Mouse (Mus musculus): ENCODE data around the gene Slc6a16.

The Slc6a16 gene

DNA sequence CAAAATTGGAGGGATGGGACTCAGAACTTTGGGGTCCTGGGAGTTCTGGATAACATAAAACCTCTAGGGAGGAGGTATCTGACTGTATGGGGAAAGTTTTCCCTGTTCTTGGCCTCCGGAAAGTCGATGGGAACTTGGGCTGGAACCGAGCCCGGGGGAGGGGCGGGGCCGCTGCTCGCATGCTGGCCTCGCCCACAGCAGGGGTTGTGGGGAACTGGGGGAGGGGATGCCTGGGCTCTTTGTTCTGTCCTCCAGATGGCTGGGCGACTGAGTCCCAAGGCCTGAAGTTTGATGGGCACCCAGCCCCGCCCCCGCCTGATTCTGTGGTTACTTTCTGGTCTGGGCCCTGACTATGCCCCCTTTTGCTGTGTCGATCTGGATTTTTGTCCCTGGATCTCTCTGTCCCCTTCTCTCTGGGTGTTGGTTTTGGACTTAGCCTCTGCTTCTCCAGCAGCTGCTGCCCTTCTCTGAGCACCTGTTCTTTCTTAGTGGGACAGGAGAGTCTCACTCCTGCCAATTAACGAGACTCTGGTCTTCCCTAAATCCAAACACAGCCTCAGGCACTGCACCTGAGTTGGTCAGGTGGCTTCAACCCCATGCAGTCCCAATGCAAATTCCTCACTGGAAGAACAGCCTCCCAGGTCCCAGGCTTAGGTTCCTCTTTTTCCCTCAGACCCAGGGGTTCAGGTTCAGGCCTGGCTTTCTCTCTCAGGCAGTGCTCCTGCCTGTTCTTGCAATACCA, 24.3 kb upstream of the Slc6a16 start:
- DNase-seq (ENCODE audit: low read depth), result no peak

DNA sequence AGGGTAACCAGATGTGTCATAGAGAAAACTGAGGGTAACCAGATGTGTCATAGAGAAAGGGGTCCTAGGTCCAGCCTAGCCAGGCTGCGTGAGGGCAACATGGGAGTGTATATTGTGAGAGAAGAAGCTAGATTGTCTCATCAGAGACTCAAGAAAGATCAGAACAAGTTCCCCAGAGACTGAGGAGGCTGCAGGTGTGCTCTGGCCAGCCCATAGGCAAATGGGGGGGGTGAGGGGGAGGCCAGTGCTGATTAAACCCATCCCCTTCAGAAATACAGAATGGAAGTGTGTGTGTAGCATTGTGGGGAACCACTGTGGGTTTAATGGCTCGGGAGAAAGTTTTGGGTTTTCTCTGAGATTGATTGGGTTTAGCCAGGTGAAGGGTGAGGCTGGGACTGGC, 19.2 kb upstream of the Slc6a16 start:
- DNase-seq (ENCODE audit: low read depth), result no peak

DNA sequence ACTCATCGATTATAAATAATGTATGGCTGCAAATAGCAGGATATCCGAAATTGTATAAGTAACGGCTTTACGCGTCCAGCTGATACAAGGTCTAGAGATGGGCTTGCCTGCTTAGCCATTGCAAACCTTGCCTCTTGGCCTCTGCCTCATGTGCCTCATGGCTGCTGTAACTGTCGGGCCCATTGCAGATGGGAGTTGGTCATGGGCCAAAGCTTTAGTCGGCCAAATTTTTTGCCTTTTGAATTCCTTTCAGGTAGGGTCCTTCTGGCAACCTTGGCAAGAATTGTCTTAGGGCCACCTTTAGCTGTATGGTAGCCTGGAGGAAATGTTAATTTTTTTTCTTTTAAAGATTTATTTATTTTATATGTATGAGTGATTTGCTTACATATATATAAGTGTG, 16.1 kb upstream of the Slc6a16 start:
- no peak for DNase-seq (ENCODE audit: low read depth)

DNA sequence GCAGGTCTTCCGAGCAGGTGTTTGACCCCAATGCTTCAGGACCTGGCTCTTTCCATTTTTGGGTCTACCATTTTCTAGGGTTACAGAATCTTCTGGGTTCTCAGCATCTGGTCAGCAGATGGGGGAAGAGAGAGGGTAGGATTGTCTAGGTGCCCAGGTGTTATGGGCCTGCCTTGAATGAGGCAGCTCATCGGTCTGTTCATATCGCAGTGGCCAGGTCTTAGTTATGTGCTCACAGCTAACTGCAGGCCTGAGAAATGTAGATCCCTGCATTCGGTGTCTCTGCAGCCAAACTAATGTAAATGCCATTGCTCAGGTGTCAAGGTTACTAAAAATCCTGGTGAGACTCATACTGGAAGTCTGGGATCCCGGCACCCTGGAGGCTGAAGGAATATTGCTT, 14.5 kb upstream of the Slc6a16 start:
- no peak for DNase-seq (ENCODE audit: low read depth)

DNA sequence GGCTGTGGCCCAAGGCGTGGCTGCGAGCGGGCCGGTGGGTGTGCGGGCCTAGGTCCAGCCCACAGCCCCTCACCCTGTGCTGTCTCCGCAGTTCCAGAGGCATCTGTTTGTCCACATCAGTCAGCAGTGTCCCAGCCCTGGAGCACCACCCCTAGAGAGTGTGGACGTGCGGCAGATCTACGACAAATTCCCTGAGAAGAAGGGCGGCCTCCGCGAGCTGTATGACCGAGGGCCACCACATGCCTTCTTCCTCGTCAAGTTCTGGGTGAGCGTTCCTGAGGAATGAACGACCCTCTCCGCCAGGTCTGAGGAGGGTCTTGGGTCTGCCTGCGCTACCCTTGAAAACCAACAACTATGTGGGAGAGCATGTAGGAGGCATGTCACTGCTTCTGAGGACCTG, 12.3 kb upstream of the Slc6a16 start:
- DNase-seq (ENCODE audit: low read depth), result no peak

DNA sequence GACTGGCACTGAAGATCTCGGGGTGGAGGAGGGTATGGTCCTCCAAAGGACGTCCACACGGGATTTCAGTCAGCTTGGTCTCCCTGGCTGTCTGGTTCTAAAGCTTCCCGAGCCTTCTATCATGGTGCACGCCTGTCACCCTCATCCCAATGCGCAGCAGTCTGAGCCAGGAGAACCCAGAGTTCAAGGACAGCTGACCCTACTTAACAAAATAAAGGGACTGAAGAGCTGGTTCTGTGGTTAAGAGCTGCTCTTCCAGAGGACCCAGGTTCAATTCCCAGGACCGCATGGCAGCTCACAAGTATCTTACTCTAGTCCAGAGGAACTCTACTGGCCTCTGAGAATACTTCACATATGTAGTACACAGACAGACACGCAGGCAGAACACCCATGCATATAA, 11.8 kb upstream of the Slc6a16 start:
- DNase-seq (ENCODE audit: low read depth), result no peak

DNA sequence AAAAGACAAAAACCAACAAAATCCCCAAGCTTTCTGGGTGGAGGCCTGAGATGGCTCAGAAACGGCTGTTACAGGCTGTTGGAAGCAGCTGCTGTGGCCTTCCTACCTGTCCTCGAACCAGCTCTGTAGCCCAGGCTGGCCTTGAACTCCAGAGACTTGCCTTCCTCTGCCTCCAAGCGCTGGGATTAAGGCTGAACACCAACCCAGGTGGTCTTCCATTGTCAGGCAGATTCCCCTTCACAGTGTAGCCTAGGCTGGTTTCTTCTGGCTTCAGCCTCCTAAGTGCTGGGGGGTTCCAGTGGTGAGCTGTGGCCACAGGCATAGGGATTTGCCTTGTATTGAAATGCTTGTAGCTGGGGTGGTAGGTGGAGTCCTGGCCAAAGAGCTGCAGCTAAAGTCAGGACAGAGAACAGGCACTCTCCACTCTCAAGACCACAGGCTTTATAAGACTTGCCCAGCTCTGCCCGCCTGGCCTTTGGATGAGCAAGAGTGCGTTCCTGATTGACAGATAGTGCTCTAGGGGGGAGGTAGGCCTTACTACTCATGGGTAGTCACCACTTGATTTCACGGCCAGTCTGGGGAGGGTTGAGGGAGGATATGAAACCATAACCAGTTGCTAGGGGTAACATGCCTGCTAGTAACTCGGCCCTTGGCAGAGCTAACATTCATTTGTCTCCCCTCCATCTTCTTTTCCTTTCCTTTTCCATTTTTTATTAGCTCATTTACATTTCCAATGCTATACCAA, 11.3 kb upstream of the Slc6a16 start:
- no peak for DNase-seq (ENCODE audit: low read depth)

DNA sequence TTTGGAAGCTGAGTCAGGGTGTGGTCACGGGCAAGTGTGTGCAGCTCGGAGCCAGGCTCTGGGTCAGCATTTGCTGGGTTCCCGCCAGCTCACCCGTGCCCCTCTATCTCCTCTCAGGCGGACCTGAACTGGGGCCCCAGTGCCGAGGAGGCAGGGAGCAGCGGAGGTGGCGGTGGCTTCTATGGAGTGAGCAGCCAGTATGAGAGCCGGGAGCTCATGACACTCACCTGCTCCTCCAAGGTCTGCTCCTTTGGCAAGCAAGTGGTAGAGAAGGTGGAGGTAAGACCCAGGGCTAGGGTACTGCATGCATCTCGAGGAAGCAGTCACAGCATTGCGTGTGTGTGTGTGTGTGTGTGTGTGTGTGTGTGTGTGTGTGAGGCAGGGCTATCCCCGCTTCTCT, 9.7 kb upstream of the Slc6a16 start:
- DNase-seq (ENCODE audit: low read depth), result no peak

DNA sequence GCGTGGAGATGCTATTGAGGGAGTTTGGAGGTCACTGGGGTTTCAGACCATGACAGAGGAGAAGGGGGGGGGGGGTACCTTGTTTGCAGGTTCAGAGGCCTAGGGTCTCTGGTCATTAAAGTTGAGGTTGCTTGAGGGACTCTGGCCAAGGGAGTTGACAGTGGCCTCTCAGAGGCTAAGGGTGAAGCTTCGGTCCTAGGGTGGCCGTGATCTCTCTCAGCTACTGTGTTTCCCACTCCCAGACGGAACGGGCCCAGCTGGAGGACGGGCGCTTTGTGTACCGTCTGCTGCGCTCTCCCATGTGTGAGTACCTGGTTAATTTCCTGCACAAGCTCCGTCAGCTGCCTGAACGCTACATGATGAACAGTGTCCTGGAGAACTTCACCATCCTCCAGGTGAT, 8.9 kb upstream of the Slc6a16 start:
- no peak for DNase-seq (ENCODE audit: low read depth)

DNA sequence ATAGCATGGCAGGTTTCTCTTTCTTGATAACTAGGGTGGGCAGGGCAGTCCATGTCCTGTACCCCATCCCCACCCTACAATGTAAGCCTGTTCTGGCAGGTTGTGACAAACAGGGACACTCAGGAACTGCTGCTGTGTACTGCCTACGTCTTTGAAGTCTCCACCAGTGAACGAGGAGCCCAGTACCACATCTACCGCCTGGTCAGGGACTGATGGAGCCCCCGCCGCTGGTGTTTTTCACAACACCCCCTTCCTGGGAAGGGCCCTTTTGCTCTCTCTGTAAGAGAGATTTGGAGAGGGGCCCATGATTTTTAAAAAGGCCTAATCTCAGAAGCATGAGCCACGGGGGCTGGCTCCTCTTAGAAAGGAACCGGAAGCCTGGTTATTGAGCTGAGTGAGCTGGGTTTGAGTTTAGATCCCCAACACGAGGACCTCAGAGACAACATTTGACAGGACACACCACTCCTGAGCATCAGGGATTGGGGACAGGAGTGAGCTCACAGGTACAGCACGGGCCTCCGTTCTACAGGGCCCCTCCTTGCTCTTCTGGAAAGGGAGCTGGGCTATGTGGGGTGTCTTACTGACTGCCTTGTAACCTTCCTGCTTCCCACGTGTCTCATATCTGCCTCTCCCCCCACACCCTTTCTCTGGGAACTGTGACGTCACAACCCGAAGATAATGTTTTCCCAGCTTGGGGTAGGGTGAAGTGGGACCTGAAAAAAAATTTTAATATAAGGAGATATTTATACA, 8.0 kb upstream of the Slc6a16 start:
- peak; percentile 43 for DNase-seq (ENCODE audit: low read depth)

DNA sequence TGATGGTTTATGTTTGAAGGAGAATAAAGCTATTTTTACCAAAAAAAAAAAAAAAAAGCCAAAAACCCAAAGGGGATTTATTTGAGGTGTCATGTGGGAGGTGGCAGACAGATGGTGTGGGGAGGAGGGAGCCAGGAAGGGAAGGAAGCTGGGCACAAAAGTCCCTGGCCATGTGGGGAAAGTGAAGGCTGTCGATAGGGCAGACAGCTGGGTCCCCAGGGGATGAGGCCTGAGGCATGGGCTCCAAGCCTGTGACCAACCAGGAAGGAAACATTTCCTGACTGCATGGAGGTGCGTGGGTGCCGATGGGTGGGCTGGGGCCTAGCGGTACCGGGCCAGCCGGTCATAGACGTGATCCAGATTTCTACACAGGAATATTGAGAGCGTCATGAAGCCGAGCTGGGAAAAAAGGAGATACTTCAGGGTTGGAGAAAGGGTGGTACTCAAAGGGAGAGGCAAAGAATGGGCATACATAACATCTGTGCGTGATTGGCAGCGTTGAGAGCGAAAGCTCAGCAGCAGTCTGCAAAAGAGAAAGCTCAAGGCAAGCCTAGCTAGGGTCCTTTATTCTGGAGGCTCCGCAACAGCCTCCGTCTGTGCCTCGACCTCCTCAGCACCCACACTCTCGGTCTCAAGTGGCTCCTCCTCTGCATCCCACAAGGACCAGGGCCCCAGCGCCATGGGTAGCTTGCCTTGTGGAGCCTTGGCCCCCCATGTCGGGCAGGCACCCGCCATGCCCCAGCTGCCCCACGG, 7.1 kb upstream of the Slc6a16 start:
- DNase-seq (ENCODE audit: low read depth), result no peak

DNA sequence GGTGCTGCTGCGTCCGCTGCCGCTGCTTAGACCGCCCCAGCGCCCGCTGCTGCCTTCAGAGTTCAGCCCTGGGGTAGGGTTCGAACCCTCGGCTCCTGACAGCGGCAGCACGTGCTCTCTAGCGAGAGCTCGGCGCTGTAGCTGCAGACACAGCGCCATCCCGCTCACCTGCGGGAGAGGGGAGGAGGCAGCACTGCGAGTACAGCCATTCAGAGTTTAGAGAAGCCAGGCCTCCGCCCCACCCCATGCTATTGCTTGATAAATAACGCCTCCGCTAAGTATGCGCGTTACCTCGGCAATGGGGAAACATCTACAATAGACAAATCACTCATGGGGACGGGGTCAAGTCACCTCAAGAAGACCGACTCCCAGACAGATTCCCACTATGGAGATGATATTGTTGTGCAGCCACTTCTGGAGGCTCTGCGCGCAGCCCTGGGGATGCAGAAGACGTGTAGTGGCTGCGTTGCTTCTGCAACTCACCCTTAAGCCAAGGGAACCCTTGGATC, 6.5 kb upstream of the Slc6a16 start:
- DNase-seq (ENCODE audit: low read depth), result no peak

DNA sequence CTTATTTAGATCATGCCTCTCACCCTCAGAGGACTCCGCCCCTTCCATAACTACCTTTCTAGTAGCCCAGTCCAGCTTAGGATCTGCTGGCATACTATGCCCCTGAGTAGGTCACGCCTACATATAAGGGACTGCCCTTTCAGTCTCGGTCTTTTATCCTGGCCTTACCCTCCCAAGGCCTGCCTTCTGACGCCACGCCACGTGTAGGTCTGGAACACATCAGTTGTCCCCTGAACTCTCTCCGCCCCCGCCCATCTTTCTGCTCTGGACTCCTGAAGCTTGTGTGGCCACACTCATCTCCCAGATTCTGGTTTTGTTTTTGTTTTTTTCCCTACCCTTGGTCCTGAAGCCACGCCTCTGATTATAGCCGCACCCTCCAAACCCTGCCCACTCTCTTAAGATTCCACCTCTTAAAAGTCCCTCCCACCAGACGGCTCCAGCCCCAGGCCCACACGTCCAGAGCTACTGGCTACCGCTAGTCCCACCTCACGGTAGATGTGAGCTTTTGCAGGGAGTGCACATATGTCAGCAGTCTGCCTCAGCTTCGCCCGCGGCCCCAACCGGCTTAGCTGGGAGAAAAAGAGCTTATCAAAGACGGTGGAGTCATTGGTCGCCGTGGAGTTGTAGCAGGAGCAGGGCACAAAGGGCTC, 5.8 kb upstream of the Slc6a16 start:
- no peak for DNase-seq (ENCODE audit: low read depth)

DNA sequence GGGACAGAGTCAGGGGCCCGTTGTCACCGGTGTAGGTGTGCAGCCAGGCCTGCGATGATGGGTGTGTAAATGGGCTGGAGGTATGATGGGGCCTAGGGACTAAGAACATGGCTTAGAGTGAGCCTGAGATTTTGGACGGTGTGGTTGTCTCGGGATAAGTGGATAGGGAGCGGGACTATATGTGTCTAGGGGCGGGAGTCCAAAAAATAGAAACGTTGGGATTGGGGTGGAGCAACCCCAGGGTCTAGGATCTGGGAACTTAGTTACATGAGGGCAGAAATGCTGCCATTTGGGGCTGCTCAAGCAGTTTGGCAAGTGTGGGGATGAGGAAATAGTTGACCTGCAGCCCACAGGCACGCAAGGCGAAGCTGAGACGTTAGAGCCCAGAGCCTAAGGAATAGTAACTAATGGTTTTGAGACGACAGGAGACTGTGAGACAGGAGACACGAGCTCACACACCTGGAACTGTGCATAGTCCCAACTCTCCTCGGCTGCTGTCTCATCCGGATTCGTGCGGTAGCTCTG, 5.2 kb upstream of the Slc6a16 start:
- DNase-seq (ENCODE audit: low read depth), result no peak

DNA sequence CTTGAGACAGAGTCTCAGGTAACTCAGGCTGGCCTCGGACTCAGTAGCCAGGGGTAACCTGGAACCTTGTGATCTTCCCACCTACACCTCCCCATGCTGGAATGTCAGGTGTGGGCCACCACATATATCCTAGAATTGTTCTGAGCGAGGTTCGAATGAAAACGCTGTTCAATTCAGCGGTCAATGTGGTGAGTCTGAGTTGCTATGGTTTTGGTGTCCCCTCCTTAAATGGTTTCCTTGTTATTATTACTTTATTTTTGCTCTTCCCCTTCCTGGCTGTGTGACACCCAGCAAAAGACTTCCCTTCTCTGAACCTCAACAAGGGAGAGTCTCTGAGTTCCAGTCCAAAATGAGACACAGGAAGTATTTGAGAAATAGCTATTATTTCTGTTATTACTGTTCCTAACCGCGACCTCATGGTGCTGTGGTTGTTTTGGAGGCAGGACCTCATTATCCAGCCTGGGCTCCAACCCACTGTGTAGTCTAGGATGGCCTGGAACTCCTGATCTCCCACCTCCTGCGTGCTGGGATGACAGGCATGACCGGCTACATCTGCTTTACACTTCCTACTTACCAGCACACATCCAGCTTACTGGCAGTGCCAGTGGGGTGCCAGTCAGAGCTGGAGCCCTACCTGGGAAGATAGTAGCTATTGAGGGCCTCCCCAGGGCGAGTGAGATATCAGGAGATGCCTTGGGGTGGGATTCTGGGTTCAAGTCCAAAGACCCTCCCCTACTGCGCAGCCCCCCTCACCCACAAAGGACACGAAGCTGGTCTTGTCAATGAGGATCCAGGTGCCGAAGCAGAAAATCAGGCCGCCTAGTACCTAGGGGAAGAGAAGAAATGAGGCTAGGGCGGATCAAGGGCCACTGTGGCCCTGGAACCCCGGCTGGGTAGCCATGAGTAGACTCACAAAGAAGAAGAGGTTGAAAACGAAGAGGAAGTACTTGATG, 2.9 kb upstream of the Slc6a16 start:
- no peak for DNase-seq (ENCODE audit: low read depth)

DNA sequence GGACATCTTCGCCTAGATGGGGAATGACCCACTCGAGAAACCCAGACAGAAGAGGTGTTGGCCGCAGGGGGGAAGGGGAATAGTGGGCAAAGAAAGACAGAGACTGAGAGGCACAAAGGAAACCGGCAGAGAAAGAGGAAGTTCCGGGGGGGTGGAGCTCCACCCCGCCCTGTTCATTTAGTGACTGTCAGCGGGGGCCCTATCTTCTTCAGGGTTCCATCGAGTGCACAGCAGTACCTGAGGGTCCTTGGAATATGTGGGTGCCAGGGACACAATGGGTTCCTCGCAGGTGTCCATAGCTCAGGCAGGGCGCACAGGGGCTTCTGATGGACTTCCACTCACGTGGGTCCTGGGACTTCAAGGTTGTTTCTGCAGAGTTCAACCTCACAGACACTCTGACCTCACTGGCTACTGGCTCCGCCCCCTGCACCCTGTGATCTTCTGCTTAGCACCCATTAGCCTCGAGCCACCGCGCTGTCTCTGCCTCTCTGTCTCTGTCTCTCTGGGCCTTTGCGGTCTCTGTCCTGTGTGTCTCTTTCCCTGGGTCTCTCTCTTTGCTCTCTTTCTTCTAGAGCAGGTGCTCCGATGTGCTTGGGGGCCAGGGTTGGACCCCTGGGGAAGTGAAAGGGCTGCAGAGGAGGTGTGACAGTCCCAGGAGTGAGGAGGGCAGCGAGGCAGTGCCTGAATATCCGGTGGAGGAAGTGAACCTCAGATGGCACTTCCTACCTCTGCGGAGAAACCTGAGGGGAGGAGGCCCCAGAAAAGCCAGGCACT, 2.0 kb upstream of the Slc6a16 start, which contains the start of gene Cd37:
TSS of gene Cd37 (minus strand) at position 393 of the 774 bp plus-strand sequence.
- peak; percentile 77 for DNase-seq (ENCODE audit: low read depth)

DNA sequence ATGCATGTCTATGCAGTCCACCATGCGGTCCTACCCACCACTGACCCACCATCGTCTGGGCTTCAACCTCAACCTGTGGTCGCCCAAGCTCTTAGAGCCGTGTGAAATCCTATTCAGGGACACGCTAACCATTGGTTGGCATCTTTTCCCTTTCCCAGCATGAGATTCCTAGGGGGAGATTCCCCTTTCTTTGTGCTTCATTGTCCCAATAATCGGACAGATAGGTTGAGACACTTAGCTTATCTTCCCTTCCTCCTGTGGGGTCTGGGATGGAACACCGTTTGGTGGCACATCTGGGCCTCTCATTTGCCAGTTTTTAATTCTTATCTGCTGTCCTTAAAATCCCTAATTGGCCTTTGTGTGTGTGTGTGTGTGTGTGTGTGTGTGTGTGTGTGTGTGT, 776 bp upstream of the Slc6a16 start:
- no peak for DNase-seq (ENCODE audit: low read depth)

DNA sequence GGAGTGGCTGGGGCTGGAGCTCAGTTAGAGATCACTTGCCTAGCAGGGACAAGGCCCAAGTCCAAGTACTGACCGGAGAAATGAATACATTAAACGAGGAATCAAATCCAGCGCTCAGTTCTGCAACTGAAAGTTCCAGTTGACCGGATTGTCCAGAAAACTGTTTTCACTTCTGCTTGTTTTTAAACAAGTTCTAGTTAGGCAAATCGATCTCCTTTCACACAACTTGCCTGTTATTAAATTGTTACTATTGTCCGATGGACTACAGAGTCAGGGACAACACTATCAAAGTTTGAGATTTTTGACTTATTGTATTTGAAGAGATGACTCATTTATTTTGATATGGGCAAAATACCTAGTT, 484 bp downstream of the Slc6a16 start:
- DNase-seq (ENCODE audit: low read depth), result no peak

DNA sequence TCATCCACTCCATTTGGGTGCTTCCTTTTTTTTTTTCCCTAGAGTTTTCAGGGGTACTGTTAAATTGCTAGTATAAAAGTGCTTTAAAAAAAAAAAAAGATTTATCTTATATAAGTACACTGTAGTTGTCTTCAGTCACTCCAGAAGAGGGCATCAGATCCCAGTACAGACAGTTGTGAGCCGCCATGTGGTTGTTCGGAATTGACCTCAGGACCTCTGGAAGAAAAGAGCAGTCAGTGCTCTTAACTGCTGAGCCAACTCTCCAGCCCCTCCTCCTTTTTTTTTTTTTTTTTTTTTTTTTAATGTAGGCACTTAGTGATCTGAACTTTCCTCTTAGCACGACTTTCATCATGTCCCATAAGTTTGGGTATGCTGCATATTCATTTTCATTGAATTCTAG, 6.8 kb downstream of the Slc6a16 start:
- DNase-seq (ENCODE audit: low read depth), result no peak
